Mouse (Mus musculus) midbrain, embryonic 10.5 days (tissue): ENCODE measurements at regions not wholly inside any gene's neighbourhood (a gene's known extent, or its start where the extent isn't known, plus 50 kb on each side); places are given as distances from the start of the nearest gene placed in this dataset.

Experiments
- DNase-seq: peaks from one replicate; pipeline ENCODE4 v3.0.0-alpha.2; 2017; ENCODE audit warnings: low spot score
- H3K27ac ChIP-seq: fragments of 300-500 bp; sonication (generic); replicated peaks from 2 replicates; pipeline ENCODE4 v1.5.1; 2016; ENCODE audit warnings: mild to moderate bottlenecking
- H3K27me3 ChIP-seq: fragments of 300-500 bp; sonication (generic); 2 replicates; pipeline ENCODE4 v1.6.1; 2016; ENCODE audit warnings: low read depth, mild to moderate bottlenecking; ENCODE audit not compliant: poor library complexity, severe bottlenecking
- H3K36me3 ChIP-seq: fragments of 300-500 bp; sonication (generic); 2 replicates; pipeline ENCODE4 v1.6.1; 2016; ENCODE audit warnings: mild to moderate bottlenecking, moderate library complexity
- H3K4me1 ChIP-seq: fragments of 300-500 bp; sonication (generic); 2 replicates; pipeline ENCODE4 v1.6.1; 2016
- H3K4me3 ChIP-seq: fragments of 300-500 bp; sonication (generic); 2 replicates; pipeline ENCODE4 v1.5.1; 2016; ENCODE audit warnings: mild to moderate bottlenecking, moderate library complexity
- H3K9me3 ChIP-seq: fragments of 300-500 bp; sonication (generic); replicated peaks from 2 replicates; pipeline ENCODE4 v1.6.1; 2016; ENCODE audit warnings: mild to moderate bottlenecking
- WGBS: fragments of 180-500 bp; shearing (Covaris S2); methylation state at CpG from one replicate; pipeline ENCODE4 v1.1.7; 2016; 5-methylcytosine and 5-hydroxymethylcytosine counted together

DNA sequence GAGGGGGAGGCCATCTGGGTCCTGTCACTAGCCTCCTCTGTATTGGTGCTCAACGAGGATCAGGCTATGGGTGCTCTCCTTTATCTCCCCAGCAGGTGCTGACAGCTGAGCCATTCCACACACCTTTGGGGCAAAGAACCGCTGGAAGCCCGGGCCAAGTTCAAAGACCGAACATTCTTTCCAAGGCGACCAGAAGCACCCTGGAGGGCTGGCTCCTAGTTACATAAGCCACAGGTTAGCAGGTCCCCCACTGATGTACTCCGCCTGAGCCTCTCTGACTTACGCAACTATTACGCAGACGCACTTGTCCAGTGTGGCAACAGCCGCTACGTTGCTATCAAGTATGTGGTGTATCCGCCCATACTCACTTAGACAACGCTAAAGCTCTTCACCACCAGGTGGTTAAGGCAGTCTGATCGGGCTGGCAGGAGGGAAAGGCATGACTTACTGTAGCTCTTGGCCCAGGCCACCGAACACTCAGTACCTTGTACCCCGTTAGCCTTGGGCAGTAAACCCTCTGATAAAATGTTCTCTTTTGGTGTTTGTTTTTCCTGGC lies 69.2 kb downstream of the Gm33543 start:
- WGBS = 87% methylated on average over 16 of the region's 16 CpGs
- Histone ChIP-seq H3K27ac (no peak overlapping the region), H3K4me1 (no peaks in the 10 kb centered on the region), H3K36me3 (no peaks in the 10 kb centered on the region), H3K27me3 (no peaks in the 10 kb centered on the region), H3K4me3 (no peak overlapping the region), H3K9me3 (no peaks in the 10 kb centered on the region)
- no peak for DNase-seq

DNA sequence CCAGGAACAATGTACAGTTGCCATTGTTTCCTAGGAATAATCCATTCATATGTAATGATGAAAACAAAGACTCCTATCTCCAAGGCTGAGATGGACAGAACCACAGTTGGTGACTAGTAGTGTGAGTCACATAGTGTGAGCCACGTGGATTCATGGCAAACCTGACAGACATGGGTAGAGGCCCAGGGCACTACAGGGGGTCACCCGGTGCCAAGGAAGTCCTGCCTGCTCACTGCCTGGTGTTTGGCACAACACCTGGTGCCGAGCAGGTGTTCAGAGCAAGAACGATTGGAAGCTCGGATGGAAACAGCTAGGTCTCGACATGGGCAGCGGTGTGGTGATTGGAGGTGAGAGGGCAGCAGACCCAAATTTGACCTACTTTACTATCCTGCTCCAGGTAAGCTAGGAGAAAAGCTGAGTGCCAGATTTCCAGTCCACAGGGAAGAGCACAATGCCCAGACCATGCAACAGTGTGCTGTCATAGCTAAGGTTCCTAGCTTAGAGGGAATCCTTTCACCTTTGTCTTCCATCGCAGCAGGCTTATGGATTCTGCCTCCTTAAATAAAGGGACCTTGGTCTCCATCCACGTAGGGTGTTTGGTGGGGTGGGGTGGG lies 69.8 kb downstream of the Gm33543 start:
- no peaks in the 10 kb centered on the region for H3K4me1 ChIP-seq
- H3K27me3 ChIP-seq = no peaks in the 10 kb centered on the region
- no peak overlapping the region for H3K27ac ChIP-seq
- no peak overlapping the region for H3K4me3 ChIP-seq
- no peaks in the 10 kb centered on the region for H3K9me3 ChIP-seq
- H3K36me3 ChIP-seq = no peaks in the 10 kb centered on the region
- 90% methylated on average over 9 of the region's 9 CpGs for WGBS
- no peak for DNase-seq

DNA sequence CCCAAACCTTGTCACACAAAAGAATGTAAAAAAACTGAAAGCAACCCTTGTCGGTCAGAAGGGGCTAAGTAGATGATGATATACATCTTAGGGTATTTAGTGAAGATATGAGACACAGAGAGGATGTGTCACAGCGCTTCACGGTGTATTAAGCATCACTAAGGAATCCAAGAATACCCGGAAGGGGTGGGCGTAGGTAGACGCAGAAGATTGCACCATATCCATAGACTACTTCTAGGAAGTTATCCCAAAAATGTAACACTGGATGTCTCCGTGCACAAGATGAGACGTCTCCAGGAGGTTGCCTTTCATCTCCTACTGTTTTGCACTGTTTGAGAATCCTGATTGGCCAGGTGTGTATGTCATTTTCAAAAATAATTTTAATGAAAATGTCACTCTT lies 73.8 kb downstream of the Gm33543 start:
- Histone ChIP-seq H3K9me3 (no peaks in the 10 kb centered on the region), H3K4me1 (no peaks in the 10 kb centered on the region), H3K27me3 (no peaks in the 10 kb centered on the region), H3K36me3 (no peaks in the 10 kb centered on the region), H3K4me3 (no peak overlapping the region), H3K27ac (no peak overlapping the region)
- 88% methylated on average over 8 of the region's 8 CpGs for WGBS
- DNase-seq = no peak

DNA sequence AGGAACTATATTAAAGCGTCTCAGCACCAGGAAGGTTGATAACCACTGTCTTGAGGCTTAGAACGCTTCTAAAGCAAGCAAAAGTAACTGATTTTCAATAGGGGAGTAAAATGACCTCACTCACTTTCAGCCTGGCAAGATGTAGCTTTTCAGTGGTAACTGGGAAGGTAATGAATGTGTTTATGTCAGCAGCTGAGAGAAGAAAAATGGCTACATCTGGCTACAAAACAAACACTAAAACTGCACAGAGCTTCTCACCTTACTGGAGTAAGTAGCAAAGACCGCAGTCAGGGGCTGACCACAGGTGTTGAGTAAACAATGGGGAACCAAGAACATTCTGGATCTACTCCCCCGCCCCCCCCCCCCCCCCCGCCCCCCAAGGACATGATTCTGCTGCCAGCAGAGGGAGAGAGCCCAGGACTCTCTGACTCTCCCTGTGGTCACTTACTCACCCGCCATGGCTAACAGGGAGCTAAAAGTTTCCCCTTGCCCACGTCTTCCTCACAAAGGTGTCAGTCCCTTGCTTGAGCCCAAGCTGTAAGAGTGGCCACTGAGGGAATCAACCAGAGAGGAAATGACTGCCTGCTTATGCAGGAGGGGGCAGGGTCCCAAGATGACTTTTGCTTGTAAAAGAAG lies 75.1 kb downstream of the Gm33543 start:
- Histone ChIP-seq H3K9me3 (no peaks in the 10 kb centered on the region), H3K27ac (no peak overlapping the region), H3K27me3 (no peaks in the 10 kb centered on the region), H3K4me3 (no peak overlapping the region), H3K4me1 (no peaks in the 10 kb centered on the region), H3K36me3 (no peaks in the 10 kb centered on the region)
- no peak for DNase-seq
- 77% methylated on average over 5 of the region's 7 CpGs for WGBS

DNA sequence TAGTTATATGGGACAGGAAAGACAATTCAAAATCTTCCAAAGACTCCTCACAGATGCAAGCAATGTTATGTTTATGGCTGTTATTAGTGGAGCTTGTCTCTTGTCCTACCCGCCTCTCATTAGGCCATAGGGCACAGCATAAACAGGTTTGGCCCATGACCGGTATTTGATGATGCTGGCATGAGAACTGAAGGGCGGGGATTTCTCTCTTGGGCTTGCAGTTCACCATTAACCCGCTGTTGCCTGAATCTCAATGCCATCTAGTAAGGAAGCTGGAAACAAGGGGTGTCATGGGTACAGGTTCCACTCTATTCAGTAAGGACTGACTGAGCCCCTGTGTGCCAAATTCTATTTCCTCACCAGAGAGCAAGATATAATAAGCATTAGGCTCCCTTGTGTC lies 78.6 kb downstream of the Gm33543 start:
- no peak for DNase-seq
- H3K4me3 ChIP-seq = no peak overlapping the region
- no peaks in the 10 kb centered on the region for H3K9me3 ChIP-seq
- H3K36me3 ChIP-seq = no peaks in the 10 kb centered on the region
- WGBS = 83% methylated on average over 4 of the region's 4 CpGs
- no peaks in the 10 kb centered on the region for H3K27me3 ChIP-seq
- no peak overlapping the region for H3K27ac ChIP-seq
- no peaks in the 10 kb centered on the region for H3K4me1 ChIP-seq

DNA sequence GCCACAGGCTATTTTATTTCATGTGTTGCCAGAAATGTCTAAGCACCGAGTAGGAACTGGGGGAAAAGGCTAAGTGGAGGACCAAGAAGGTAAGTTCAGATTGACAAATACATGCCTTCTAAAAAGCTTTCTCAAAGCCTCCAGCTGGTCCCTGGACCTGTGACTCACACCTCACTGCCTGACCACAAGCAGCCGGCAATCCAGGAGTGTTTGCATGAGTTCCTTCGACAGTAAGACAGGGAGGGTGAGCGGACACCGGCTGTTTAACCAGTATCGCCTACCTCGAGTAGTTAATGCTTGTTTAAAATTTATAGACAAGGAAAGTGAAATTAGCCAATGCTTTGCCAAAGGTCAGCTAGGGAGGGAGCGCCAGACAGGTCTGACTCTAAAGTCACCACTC lies 80.1 kb downstream of the Gm33543 start:
- Histone ChIP-seq H3K36me3 (no peaks in the 10 kb centered on the region), H3K4me1 (no peaks in the 10 kb centered on the region), H3K27me3 (no peaks in the 10 kb centered on the region), H3K4me3 (no peak overlapping the region), H3K9me3 (no peaks in the 10 kb centered on the region), H3K27ac (no peak overlapping the region)
- no peak for DNase-seq
- 86% methylated on average over 8 of the region's 8 CpGs for WGBS

DNA sequence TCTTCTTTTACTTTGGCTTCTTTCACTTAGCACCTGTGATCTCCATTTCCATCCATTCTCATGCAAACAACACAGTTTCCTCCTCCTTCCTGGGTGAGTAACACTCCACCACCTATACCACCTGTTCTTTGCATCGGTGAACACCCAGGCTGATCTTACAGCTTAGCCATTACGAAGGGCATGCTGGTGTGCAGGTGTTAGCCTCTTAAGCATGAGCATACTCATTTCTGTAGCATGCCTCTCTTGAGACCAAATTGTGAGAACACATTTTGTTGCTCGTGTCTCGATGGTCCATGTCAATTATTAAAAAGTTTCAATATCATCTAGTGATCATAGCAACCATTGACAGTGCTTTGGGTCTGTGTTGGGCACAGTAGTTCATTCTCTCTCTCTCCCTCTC lies 80.8 kb downstream of the Gm33543 start:
- H3K4me1 ChIP-seq = no peaks in the 10 kb centered on the region
- H3K27ac ChIP-seq = no peak overlapping the region
- no peaks in the 10 kb centered on the region for H3K9me3 ChIP-seq
- 88% methylated on average over 4 of the region's 4 CpGs for WGBS
- H3K36me3 ChIP-seq = no peaks in the 10 kb centered on the region
- no peak for DNase-seq
- no peaks in the 10 kb centered on the region for H3K27me3 ChIP-seq
- no peak overlapping the region for H3K4me3 ChIP-seq

DNA sequence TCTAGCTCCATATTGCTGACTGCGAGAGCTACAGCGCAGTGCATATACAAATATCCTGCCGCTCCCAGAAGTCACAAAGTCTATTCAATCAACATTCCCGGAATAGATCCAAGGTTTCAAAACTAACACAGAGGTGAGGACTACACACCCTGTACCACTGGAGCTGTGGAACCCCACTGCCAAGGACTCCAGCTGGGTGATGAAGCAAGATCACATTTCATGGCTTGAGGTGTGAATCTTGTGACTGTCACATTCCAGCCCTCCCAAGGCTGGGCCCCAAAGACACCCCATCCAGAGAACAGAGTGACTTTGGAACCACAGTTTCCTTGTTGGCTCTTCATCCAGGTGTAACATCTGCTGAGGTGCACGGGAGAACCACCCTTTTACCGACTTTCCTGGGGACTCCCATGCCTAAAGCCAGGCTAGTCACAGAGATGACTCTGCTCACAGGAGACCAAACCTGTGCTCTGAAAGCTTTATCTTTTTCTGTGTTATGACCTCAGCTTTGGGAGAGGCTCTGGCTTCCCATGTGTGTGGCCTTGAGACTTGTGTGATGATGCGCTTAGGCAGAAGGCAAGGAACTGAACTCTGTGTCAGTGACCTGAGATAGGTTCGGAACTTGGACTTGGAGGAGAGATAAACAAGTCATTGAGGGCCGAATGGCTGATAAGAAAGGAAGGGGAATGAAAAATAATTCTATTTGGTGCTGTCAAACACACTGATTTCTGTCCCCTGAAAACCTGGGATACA lies 82.4 kb downstream of the Gm33543 start:
- H3K27ac ChIP-seq = no peak overlapping the region
- no peaks in the 10 kb centered on the region for H3K9me3 ChIP-seq
- DNase-seq = no peak
- no peak overlapping the region for H3K4me3 ChIP-seq
- no peaks in the 10 kb centered on the region for H3K27me3 ChIP-seq
- no peaks in the 10 kb centered on the region for H3K4me1 ChIP-seq
- H3K36me3 ChIP-seq = no peaks in the 10 kb centered on the region
- 89% methylated on average over 9 of the region's 9 CpGs for WGBS

DNA sequence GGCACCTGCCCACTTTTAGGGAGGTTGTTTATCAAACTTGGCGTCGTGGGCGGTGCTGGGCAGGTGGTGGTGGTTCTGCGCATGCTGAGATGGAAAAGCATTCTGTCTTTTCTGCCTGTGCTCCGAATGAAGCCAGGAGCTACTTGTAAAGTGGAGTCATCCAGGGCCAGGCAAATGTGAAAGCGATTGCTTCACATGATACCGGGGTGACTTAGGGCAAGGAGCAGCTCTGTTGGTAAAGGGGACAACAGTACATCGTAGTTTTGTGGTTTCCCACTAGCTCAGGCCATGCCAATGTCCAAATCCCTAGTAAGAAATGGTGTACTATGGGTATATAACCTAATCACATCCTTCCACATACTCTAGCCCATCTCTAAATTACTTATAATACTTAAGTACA lies 84.5 kb downstream of the Gm33543 start:
- no peak overlapping the region for H3K27ac ChIP-seq
- no peak for DNase-seq
- WGBS = 92% methylated on average over 8 of the region's 8 CpGs
- no peaks in the 10 kb centered on the region for H3K36me3 ChIP-seq
- no peaks in the 10 kb centered on the region for H3K9me3 ChIP-seq
- H3K4me3 ChIP-seq = no peak overlapping the region
- no peaks in the 10 kb centered on the region for H3K27me3 ChIP-seq
- no peaks in the 10 kb centered on the region for H3K4me1 ChIP-seq

DNA sequence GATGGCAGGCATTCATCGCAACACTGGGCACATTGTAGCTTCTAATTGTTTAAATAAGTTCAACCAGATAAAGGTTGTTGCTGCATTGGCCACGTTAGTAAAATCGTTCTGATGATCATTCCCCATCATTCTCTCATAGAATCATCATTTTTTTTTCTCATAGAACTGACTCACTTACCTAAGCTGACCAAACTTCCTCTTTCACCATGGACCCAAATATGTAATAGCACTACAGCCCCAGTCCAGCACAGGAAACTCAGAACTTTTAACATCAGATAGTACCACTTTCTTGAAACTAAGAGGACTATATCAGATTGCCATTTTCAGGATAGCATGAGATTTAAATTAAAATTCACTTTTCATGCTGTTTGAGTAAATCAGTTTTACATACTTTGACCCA lies 82.2 kb upstream of the Anapc15-ps start:
- no peaks in the 10 kb centered on the region for H3K36me3 ChIP-seq
- no peaks in the 10 kb centered on the region for H3K4me1 ChIP-seq
- DNase-seq = no peak
- 93% methylated on average over 3 of the region's 3 CpGs for WGBS
- no peak overlapping the region for H3K4me3 ChIP-seq
- no peaks in the 10 kb centered on the region for H3K9me3 ChIP-seq
- H3K27ac ChIP-seq = no peak overlapping the region
- no peaks in the 10 kb centered on the region for H3K27me3 ChIP-seq

DNA sequence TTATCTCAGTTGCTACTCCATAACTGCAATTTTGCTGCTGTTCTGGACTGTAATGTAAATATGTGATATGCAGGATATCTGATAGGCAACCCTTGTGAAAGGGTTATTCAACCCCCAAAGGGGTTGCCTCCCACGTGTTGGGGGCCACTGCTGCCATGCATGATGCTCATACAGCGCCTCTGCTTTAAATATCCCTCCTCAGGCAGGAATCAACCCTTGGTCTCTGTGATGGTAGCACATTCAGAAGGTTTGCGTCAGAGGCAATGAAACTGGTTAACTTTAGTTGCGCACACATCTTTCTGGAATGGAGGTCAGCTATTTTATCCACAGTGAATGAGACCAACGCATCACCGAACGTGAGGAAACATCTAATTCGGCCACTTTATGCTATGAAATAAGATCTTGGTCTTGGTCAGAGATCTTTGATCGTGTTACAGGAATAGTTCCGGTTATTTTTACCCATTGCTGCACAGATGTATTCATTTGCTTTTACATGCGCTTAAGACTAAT lies 80.2 kb upstream of the Anapc15-ps start:
- Histone ChIP-seq H3K27ac (no peak overlapping the region), H3K36me3 (no peaks in the 10 kb centered on the region), H3K4me3 (no peak overlapping the region), H3K9me3 (no peaks in the 10 kb centered on the region), H3K4me1 (no peaks in the 10 kb centered on the region), H3K27me3 (no peaks in the 10 kb centered on the region)
- WGBS = 92% methylated on average over 11 of the region's 11 CpGs
- no peak for DNase-seq

DNA sequence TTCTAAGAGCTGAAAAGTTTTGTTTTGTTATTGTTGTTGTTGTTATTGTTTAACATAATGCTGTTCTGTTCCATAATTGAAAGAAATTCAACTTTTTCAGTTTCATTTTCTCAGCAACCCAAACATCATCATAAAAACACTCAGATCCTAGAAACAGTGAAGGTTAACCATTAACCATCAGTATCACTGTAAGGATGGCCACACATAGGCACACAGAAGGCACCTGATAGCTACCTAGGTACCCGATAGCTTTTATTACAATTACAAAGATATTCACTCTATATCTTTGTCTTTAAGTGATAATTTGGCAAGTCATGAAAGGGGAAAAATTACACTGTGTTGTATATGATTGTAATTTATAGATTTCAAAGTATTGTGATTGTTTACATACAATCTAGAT lies 75.1 kb upstream of the Anapc15-ps start:
- DNase-seq = no peak
- Histone ChIP-seq H3K4me1 (no peaks in the 10 kb centered on the region), H3K27me3 (no peaks in the 10 kb centered on the region), H3K4me3 (no peak overlapping the region), H3K27ac (no peak overlapping the region), H3K36me3 (no peaks in the 10 kb centered on the region), H3K9me3 (no peaks in the 10 kb centered on the region)
- 92% methylated on average over 1 of the region's 1 CpGs for WGBS

DNA sequence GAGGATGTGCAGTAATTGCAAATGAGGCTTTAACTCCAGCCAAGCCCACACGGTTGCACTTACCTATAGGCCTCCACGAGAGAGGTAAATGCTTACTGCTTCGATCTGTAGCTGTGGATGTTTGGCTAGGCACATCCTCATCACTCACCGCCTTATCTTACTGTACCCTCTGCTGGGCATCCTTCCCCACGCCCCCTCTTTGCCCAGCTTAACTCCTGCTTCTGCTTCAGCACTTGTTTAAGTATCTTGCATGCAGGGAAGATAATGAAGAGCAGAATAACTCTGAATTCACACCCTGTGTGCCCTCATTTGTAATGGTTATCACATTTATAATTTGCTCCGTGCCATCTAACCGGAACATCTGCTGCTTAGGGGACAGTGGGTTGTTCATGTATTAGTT lies 74.7 kb upstream of the Anapc15-ps start:
- Histone ChIP-seq H3K4me3 (no peak overlapping the region), H3K9me3 (no peaks in the 10 kb centered on the region), H3K27ac (no peak overlapping the region), H3K27me3 (no peaks in the 10 kb centered on the region), H3K36me3 (no peaks in the 10 kb centered on the region), H3K4me1 (no peaks in the 10 kb centered on the region)
- 89% methylated on average over 7 of the region's 7 CpGs for WGBS
- DNase-seq = no peak
